Mouse (Mus musculus) CH12.LX (cell line): ENCODE measurements around the gene Gclm. TPM values are rescaled to one million over a fixed set of nuclear protein-coding genes. Genes with fewer than 3 reads are reported as not detected.

ENCODE experiments used
- DNase-seq: peaks from one replicate; pipeline ENCODE4 v3.0.0-alpha.2; 2013; ENCODE audit errors: extremely low read depth
- H3K27ac ChIP-seq: 2 replicates; pipeline ENCODE4 v1.5.1; 2012; ENCODE audit warnings: low read depth, mild to moderate bottlenecking, control low read depth, moderate library complexity; ENCODE audit not compliant: insufficient read depth
- H3K27me3 ChIP-seq: replicated peaks from 2 replicates; pipeline ENCODE3; 2012; ENCODE audit warnings: inconsistent platforms
- H3K36me3 ChIP-seq, 2 experiments: replicated peaks in 1 of 2; 2 replicates each; pipeline versions ENCODE3 to v1.6.1; 2012; ENCODE audit warnings: inconsistent platforms in 1 of 2, low read length in 1 of 2, mild to moderate bottlenecking in 1 of 2, mixed read lengths in 1 of 2, moderate library complexity in 1 of 2; ENCODE audit not compliant: control insufficient read depth in 1 of 2, insufficient read depth in 1 of 2
- H3K4me1 ChIP-seq, 2 experiments: 2 replicates each; pipeline ENCODE4 v1.6.1; 2012; ENCODE audit warnings: inconsistent platforms in 1 of 2, moderate library complexity in 1 of 2; ENCODE audit not compliant: insufficient read depth in 2 of 2, control insufficient read depth in 1 of 2
- H3K4me2 ChIP-seq: 2 replicates; pipeline ENCODE4 v1.6.1; 2012; ENCODE audit warnings: low read depth, mild to moderate bottlenecking, control low read depth; ENCODE audit not compliant: poor library complexity, insufficient read depth, severe bottlenecking
- H3K4me3 ChIP-seq, 3 experiments: fragments of 150-350 bp in 1 of 3; sonication (generic) in 1 of 3; replicated peaks in 1 of 3; 2 replicates each; pipeline versions ENCODE3 to v1.5.1; 2011 to 2012; ENCODE audit warnings: low read depth in 2 of 3, low read length in 2 of 3, mild to moderate bottlenecking in 2 of 3, moderate library complexity in 2 of 3, control low read depth in 1 of 3, improper control_type of control experiment in 1 of 3, inconsistent platforms in 1 of 3, mixed read lengths in 1 of 3; ENCODE audit not compliant: poor library complexity in 1 of 3
- H3K79me2 ChIP-seq: replicated peaks from 2 replicates; pipeline ENCODE4 v1.6.1; 2012; ENCODE audit warnings: mild to moderate bottlenecking, moderate library complexity; ENCODE audit not compliant: control insufficient read depth, poor library complexity, insufficient read depth, severe bottlenecking; ENCODE audit errors: extremely low read depth
- H3K9ac ChIP-seq: 2 replicates; pipeline ENCODE4 v1.6.1; 2012; ENCODE audit warnings: low read depth, mild to moderate bottlenecking, control low read depth, moderate library complexity; ENCODE audit not compliant: insufficient read depth
- H3K9me3 ChIP-seq: replicated peaks from 2 replicates; pipeline ENCODE3; 2012; ENCODE audit warnings: low read length, inconsistent platforms, mixed read lengths
- BHLHE40 ChIP-seq: IDR thresholded peaks from 2 replicates; pipeline ENCODE4 v1.6.1; 2011; ENCODE audit warnings: mild to moderate bottlenecking, low read depth, low read length, improper control_type of control experiment
- CHD1 ChIP-seq: IDR thresholded peaks from 2 replicates; pipeline ENCODE4 v1.6.1; 2012; ENCODE audit warnings: low read depth, low read length, improper control_type of control experiment, inconsistent platforms
- CHD2 ChIP-seq: IDR thresholded peaks from 2 replicates; pipeline ENCODE4 v1.6.1; 2011; ENCODE audit warnings: low read length, improper control_type of control experiment
- CTCF ChIP-seq, 2 experiments: IDR thresholded peaks in 1 of 2; conservative IDR thresholded peaks in 1 of 2; 2 replicates each; pipeline ENCODE4 v1.5.1; 2011 to 2012; ENCODE audit warnings: low read depth in 2 of 2, low read length in 2 of 2, improper control_type of control experiment in 1 of 2, inconsistent platforms in 1 of 2, mild to moderate bottlenecking in 1 of 2, moderate library complexity in 1 of 2
- E2F4 ChIP-seq: IDR thresholded peaks from 2 replicates; pipeline ENCODE4 v1.6.1; 2011; ENCODE audit warnings: low read depth, low read length, improper control_type of control experiment; ENCODE audit not compliant: insufficient replicate concordance
- ELF1 ChIP-seq: IDR thresholded peaks from 2 replicates; pipeline ENCODE4 v1.6.1; 2014; ENCODE audit warnings: low read depth, mild to moderate bottlenecking, inconsistent platforms, low read length, improper control_type of control experiment
- EP300 ChIP-seq: IDR thresholded peaks from 2 replicates; pipeline ENCODE4 v1.6.1; 2011; ENCODE audit warnings: low read length, improper control_type of control experiment
- ETS1 ChIP-seq: conservative IDR thresholded peaks from 2 replicates; pipeline ENCODE4 v1.6.1; 2012; ENCODE audit warnings: low read depth, mild to moderate bottlenecking, inconsistent platforms, low read length, improper control_type of control experiment, moderate library complexity
- HCFC1 ChIP-seq: IDR thresholded peaks from 2 replicates; pipeline ENCODE4 v1.6.1; 2012; ENCODE audit warnings: low read depth, mild to moderate bottlenecking, inconsistent platforms, low read length, improper control_type of control experiment
- IRF4 ChIP-seq: IDR thresholded peaks from 2 replicates; pipeline ENCODE4 v1.6.1; 2014; ENCODE audit warnings: low read depth, mild to moderate bottlenecking, inconsistent platforms, low read length, improper control_type of control experiment
- KAT2A ChIP-seq: IDR thresholded peaks from 2 replicates; pipeline ENCODE4 v1.6.1; 2012; ENCODE audit warnings: low read length, improper control_type of control experiment, inconsistent platforms; ENCODE audit not compliant: insufficient replicate concordance
- MAFK ChIP-seq: IDR thresholded peaks from 2 replicates; pipeline ENCODE4 v1.6.1; 2011; ENCODE audit warnings: low read length, improper control_type of control experiment; ENCODE audit not compliant: insufficient replicate concordance
- MAX ChIP-seq: IDR thresholded peaks from 2 replicates; pipeline ENCODE4 v1.6.1; 2011; ENCODE audit warnings: low read length, improper control_type of control experiment
- MAZ ChIP-seq: IDR thresholded peaks from 2 replicates; pipeline ENCODE4 v1.6.1; 2012; ENCODE audit warnings: low read depth, mild to moderate bottlenecking, inconsistent platforms, low read length, improper control_type of control experiment, moderate library complexity
- MEF2A ChIP-seq: IDR thresholded peaks from 2 replicates; pipeline ENCODE4 v1.6.1; 2014; ENCODE audit warnings: low read depth, mild to moderate bottlenecking, inconsistent platforms, low read length, improper control_type of control experiment, borderline replicate concordance
- MXI1 ChIP-seq: IDR thresholded peaks from 2 replicates; pipeline ENCODE4 v1.6.1; 2011; ENCODE audit warnings: mild to moderate bottlenecking, low read depth, low read length, improper control_type of control experiment
- MYC ChIP-seq: IDR thresholded peaks from 2 replicates; pipeline ENCODE4 v1.6.1; 2011; ENCODE audit warnings: low read depth, mild to moderate bottlenecking, improper control_type of control experiment, low read length
- NRF1 ChIP-seq: IDR thresholded peaks from 2 replicates; pipeline ENCODE4 v1.6.1; 2014; ENCODE audit warnings: low read depth, mild to moderate bottlenecking, inconsistent platforms, low read length, improper control_type of control experiment, moderate library complexity
- PAX5 ChIP-seq: IDR thresholded peaks from 2 replicates; pipeline ENCODE4 v1.6.1; 2012; ENCODE audit warnings: low read length, inconsistent platforms, mixed read lengths
- POLR2AphosphoS2 ChIP-seq: IDR thresholded peaks from 2 replicates; pipeline ENCODE4 v1.6.1; 2011; ENCODE audit warnings: low read depth, low read length, improper control_type of control experiment
- RAD21 ChIP-seq: IDR thresholded peaks from 2 replicates; pipeline ENCODE4 v1.6.1; 2011; ENCODE audit warnings: low read depth, mild to moderate bottlenecking, low read length, improper control_type of control experiment, moderate library complexity
- RCOR1 ChIP-seq: conservative IDR thresholded peaks from 2 replicates; pipeline ENCODE4 v1.6.1; 2012; ENCODE audit warnings: low read depth, mild to moderate bottlenecking, inconsistent platforms, low read length, improper control_type of control experiment
- SIN3A ChIP-seq: IDR thresholded peaks from 2 replicates; pipeline ENCODE4 v1.6.1; 2012; ENCODE audit warnings: low read length, improper control_type of control experiment, inconsistent platforms
- SMC3 ChIP-seq: IDR thresholded peaks from 2 replicates; pipeline ENCODE4 v1.6.1; 2011; ENCODE audit warnings: low read depth, low read length, improper control_type of control experiment
- TBP ChIP-seq: conservative IDR thresholded peaks from 2 replicates; pipeline ENCODE4 v1.6.1; 2011; ENCODE audit warnings: low read depth, low read length, improper control_type of control experiment
- TCF12 ChIP-seq: IDR thresholded peaks from 2 replicates; pipeline ENCODE4 v1.6.1; 2014; ENCODE audit warnings: low read depth, mild to moderate bottlenecking, inconsistent platforms, low read length, improper control_type of control experiment
- UBTF ChIP-seq: IDR thresholded peaks from 2 replicates; pipeline ENCODE4 v1.6.1; 2012; ENCODE audit warnings: low read depth, mild to moderate bottlenecking, inconsistent platforms, low read length, improper control_type of control experiment, moderate library complexity
- USF2 ChIP-seq: conservative IDR thresholded peaks from 2 replicates; pipeline ENCODE4 v1.6.1; 2011; ENCODE audit warnings: low read depth, low read length, improper control_type of control experiment
- ZC3H11A ChIP-seq: IDR thresholded peaks from 2 replicates; pipeline ENCODE4 v1.6.1; 2012; ENCODE audit warnings: low read depth, mild to moderate bottlenecking, inconsistent platforms, low read length, improper control_type of control experiment
- ZKSCAN1 ChIP-seq: IDR thresholded peaks from 2 replicates; pipeline ENCODE4 v1.6.1; 2012; ENCODE audit warnings: low read depth, inconsistent platforms, low read length, improper control_type of control experiment, borderline replicate concordance
- dilution Hi-C: fragments of 300-500 bp; cut with MboI; formaldehyde crosslinking; loops from 2 replicates; pipeline ENCODE4 v1.14.3; 2020; ENCODE audit warnings: low sequenced_read_pairs; ENCODE audit not compliant: extremely low pct_unique_long_range_greater_than_20kb, extremely low pct_ligation_motif_present
- in situ Hi-C: fragments of 300-500 bp; cut with MboI; formaldehyde crosslinking; loops from 3 replicates; pipeline ENCODE4 v1.14.3; 2019; ENCODE audit warnings: low sequenced_read_pairs, low pct_ligation_motif_present, low pct_unique_long_range_greater_than_20kb, mixed read lengths
- polyA plus RNA-seq: library from polyadenylated mRNA; unstranded; fragments of >175 nt; gene quantifications from 2 replicates; pipeline ENCODE4 v1.2.1, GENCODE M21; 2012; ENCODE audit warnings: low read depth; ENCODE audit not compliant: insufficient read length
- total RNA-seq, 2 experiments: library from RNA; depleted of rRNA; stranded (reverse); fragments of 300-350 nt in 1 of 2; fragments of >200 nt in 1 of 2; gene quantifications; 2 replicates each; pipeline ENCODE4 v1.2.3; 2012 to 2014

Gene Gclm
- total and polyA plus RNA-seq, 3 experiments, result 26.1 to 195 (median 108) TPM

- in situ Hi-C loops, result no loop called here
- no peak overlapping the region for H3K9ac ChIP-seq
- no peaks in the 10 kb centered on the region for H3K79me2 ChIP-seq
- H3K4me3 ChIP-seq, result no peak overlapping the region
- H3K36me3 ChIP-seq, result no peaks in the 10 kb centered on the region
- peaks cover 3 to 13% of the 10 kb centered on the region in 2 experiments; a peak in 3 of 4 replicates for H3K4me1 ChIP-seq
- no peak overlapping the region for H3K27ac ChIP-seq
- TF ChIP-seq RCOR1 (no peak), ZC3H11A (no peak), CHD1 (no peak), MAZ (no peak), ZKSCAN1 (no peak), MAX (no peak), CTCF (conservative IDR thresholded peaks at IDR 0.05 in 1 of 2, IDR thresholded peaks at IDR 0.05 in 1 of 2; ENCODE audit: low read depth in 2 of 2, low read length in 2 of 2) (no peak), ELF1 (no peak), SIN3A (no peak), TCF12 (no peak), PAX5 (no peak), SMC3 (no peak), RAD21 (no peak), IRF4 (no peak), BHLHE40 (no peak), MXI1 (no peak), USF2 (no peak)
- TF ChIP-seq, all 38 proteins: peak for 0
- no peak for DNase-seq
- Histone ChIP-seq H3K4me2 (no peak overlapping the region), H3K27me3 (no peaks in the 10 kb centered on the region), H3K9me3 (no peaks in the 10 kb centered on the region)
- dilution Hi-C loops, result no loop called here
Observed at GRCm38 (mm10) chr3:122207766-122208165, 37.6 kb upstream of the Gclm start.

GRCm38 (mm10) chr3:122208296-122209225 lies 36.8 kb upstream of the Gclm start:
- Histone ChIP-seq H3K79me2 (no peaks in the 10 kb centered on the region), H3K4me1 (peaks cover 3 to 13% of the 10 kb centered on the region in 2 experiments; a peak in 3 of 4 replicates), H3K27me3 (no peaks in the 10 kb centered on the region), H3K4me2 (peak overlapping the region; percentile 99), H3K9ac (peak overlapping the region; percentile 72), H3K27ac (no peak overlapping the region), H3K9me3 (no peaks in the 10 kb centered on the region), H3K36me3 (no peaks in the 10 kb centered on the region), H3K4me3 (peak overlapping the region in 1 of 3 experiments; percentile 14)
- dilution Hi-C loops (no loop called here), in situ Hi-C loops (no loop called here)
- DNase-seq, result no peak
- TF ChIP-seq CHD2 (no peak), ZC3H11A (no peak), MEF2A (no peak), PAX5 (no peak), TBP (no peak), UBTF (no peak), MXI1 (no peak; the same call in 1 of the 2 replicates), SMC3 (no peak), NRF1 (no peak), IRF4 (no peak), MYC (no peak), EP300 (no peak), RCOR1 (no peak), ELF1 (no peak), HCFC1 (no peak), MAFK (no peak), KAT2A (no peak), MAX (peak; percentile 37; the same call in 1 of the 2 replicates), E2F4 (no peak), POLR2AphosphoS2 (no peak), ETS1 (no peak)
